Mouse (Mus musculus): ENCODE measurements around the gene Gm2a. TPM values are rescaled to one million over a fixed set of nuclear protein-coding genes. Genes with fewer than 3 reads are reported as not detected.

Gm2a gene
- total RNA-seq, 2 experiments from 2014 or later, result 179 to 242 TPM

Other genes with a start within 250 kb of the Gm2a start
- gene Lyrm7, start 237.2 kb upstream of the Gm2a start, total RNA-seq (2015), result 0.85 and 6.1 TPM in 2 replicates
- gene Lyrm7, start 237.2 kb upstream of the Gm2a start, total RNA-seq (2017), result 5.3 and 14.8 TPM in 2 replicates
- gene Hint1, start 231.7 kb upstream of the Gm2a start, total RNA-seq (2015), result 370 and 459 TPM in 2 replicates
- gene Hint1, start 231.7 kb upstream of the Gm2a start, total RNA-seq (2017), result 411 and 450 TPM in 2 replicates
- gene Gpx3, start 195.7 kb upstream of the Gm2a start, total RNA-seq (2015), result 52.7 and 58.3 TPM in 2 replicates
- gene Gpx3, start 195.7 kb upstream of the Gm2a start, total RNA-seq (2017), result 1.8 and 6.0 TPM in 2 replicates
- gene Tnip1, start 135.2 kb upstream of the Gm2a start, total RNA-seq (2015), result 28.3 and 32.6 TPM in 2 replicates
- 26.7 and 47.2 TPM in 2 replicates for gene Tnip1, start 135.2 kb upstream of the Gm2a start, total RNA-seq (2017)
- 112 and 126 TPM in 2 replicates for gene Anxa6, start 64.7 kb upstream of the Gm2a start, total RNA-seq (2015)
- gene Anxa6, start 64.7 kb upstream of the Gm2a start, total RNA-seq (2017), result 230 and 245 TPM in 2 replicates
- 35.5 and 36.2 TPM in 2 replicates for gene Ccdc69, start 20.0 kb upstream of the Gm2a start, total RNA-seq (2015)
- 32.6 and 35.6 TPM in 2 replicates for gene Ccdc69, start 20.0 kb upstream of the Gm2a start, total RNA-seq (2017)
- gene Slc36a3, start 53.6 kb downstream of the Gm2a start, total RNA-seq (2015), result 0.07 and 0.09 TPM in 2 replicates
- gene Slc36a3, start 53.6 kb downstream of the Gm2a start, total RNA-seq (2017), result not detected in 2 replicates
- 0.21 and 0.25 TPM in 2 replicates for gene Slc36a2, start 87.0 kb downstream of the Gm2a start, total RNA-seq (2015)
- gene Slc36a2, start 87.0 kb downstream of the Gm2a start, total RNA-seq (2017), result 0.04 and 0.29 TPM in 2 replicates
- gene Slc36a1, start 106.2 kb downstream of the Gm2a start, total RNA-seq (2015), result 22.2 and 24.7 TPM in 2 replicates
- gene Slc36a1, start 106.2 kb downstream of the Gm2a start, total RNA-seq (2017), result 13.4 and 15.4 TPM in 2 replicates
- gene Fat2, start 238.4 kb downstream of the Gm2a start, total RNA-seq (2015), result not detected in 2 replicates
- not detected in 2 replicates for gene Fat2, start 238.4 kb downstream of the Gm2a start, total RNA-seq (2017)